Mouse (Mus musculus): ENCODE results near the gene Esp4.
"Not testable (repeated sequence)": the region's sequence is repeated elsewhere in the genome, so short reads cannot be mapped to it uniquely, and the experiment has no call there.

Esp4 gene

DNA sequence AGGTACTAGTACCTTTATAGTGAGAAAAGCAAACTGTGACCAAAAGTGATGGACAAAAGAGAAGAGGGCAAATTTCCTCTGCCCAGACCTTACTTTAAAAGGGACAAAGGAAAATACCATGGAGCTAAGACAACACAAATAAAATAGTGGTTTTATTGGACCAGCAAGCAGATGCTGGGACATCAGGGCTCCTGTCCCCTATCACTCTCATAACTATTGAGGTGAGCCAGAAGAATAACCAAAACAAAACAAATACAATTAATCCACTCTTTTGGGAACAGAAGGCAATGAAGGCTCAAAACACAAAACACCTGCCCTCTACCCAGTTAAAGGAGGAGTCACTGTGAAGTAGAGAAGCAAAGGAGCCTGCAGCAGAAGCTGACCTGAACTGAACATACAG is at the start of gene Esp4:
Gene Esp4, plus strand, starts transcription at position 301 of the 400 bp plus-strand sequence.
- no peak for DNase-seq (ENCODE audit: low spot score)

DNA sequence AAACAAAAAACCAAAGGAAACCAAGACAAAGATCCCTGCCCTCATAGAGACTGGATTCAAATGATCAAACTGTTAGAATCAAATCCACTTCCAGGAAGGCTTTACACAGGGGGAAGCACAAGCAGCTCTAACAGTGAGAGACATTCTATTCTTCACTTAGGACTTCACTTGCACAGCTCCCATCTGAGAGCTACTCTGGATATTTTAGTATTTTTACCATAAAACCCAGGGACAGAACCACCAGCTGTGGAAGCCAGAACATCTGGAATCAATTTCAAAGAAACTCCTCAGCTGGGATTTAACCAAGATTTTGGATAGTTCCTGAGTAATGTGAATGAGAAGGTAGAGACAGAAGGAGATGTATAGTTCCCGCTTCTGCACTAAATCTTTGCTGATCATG is 44.9 kb upstream of the Esp4 start:
- DNase-seq (ENCODE audit: low spot score): no peak

DNA sequence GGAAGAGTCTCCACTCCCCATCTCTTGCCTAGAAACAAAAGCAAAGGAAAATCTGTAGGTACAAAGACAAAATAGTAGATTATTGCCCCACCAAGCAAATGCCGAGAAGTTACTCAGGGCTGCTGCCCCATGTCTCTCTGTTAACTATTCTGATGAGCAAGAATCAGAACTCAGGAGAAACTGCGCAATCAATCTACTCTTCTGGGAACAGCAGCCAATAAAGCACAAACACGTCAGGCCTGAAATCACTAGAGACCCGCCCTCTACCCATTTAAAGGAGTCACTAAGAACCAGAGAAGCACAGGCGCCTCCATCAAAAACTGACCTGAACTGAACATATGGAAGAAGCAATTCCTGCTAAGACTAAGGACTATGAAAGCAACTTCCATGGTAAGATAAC is 37.2 kb upstream of the Esp4 start, which contains the start of gene Esp6:
Gene Esp6, plus strand, starts transcription at position 301 of the 400 bp plus-strand sequence.
- DNase-seq (ENCODE audit: low spot score): no peak

DNA sequence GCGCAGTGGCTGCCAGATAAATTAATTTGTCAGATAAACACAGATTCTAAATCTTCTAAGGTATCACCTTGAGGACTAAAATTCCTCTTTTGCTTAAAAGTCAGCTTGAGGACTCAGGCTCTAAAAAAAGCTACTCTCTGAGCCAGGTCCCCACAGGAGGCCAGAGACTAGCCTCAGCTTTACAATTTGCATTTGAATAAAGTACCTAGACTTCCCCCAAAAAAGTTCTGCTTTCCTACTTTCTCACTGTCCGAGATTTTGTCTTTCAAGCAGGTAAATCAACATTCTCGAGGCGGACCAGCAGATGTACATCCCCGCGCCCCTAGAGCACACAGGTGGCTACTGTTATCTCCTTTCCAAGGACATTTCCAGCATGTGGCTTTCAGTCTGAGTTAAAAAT is 14.5 kb upstream of the Esp4 start:
- not testable (repeated sequence) for DNase-seq (ENCODE audit: low spot score)

DNA sequence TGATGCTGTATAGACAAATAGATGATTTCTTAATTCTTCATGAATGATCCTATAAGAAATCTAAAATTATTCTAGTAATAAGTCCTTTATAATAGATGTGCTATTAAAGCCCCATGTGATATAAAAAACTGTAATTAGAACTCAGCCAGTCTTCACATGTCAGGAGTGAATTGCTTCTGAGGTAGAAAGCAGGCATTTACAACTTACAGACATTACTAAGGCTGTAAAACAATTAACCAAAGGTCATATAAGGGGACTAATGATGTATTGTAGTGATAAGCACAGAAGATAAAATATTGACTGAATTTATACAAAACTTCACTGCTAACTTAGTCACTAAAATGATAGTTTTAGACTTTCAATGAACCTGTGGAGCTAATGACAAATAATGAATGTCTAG is 7.1 kb upstream of the Esp4 start:
- DNase-seq (ENCODE audit: low spot score): no peak

DNA sequence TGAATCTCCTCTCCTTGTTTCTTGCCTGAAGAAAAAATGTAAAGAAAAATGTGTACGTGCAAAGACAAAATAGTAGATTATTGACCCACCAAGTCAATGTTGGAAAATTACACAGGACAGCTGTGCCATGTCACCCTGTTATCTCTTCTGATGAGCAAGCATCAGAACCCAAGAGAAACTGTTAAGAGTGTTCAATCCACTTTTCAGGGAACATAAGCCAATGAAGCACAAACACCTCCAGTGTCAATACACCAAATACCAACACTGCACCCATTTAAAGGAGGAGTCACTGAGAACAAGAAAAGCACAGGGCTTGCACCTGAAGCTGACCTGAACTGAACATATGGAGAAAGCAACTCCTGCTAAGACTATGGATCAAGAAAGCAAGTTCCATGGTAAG is 33.4 kb downstream of the Esp4 start, which contains the start of gene Esp3:
Gene Esp3, plus strand, starts transcription at position 301 of the 400 bp plus-strand sequence.
- not testable (repeated sequence) for DNase-seq (ENCODE audit: low spot score)
